Mouse (Mus musculus) common myeloid progenitor, adult 5-6 weeks (primary cell): ENCODE data around the gene Cdk6. TPM values are rescaled to one million over a fixed set of nuclear protein-coding genes. Genes with fewer than 3 reads are reported as not detected.
A peak's percentile ranks its signal among the peaks of the same experiment; 100 is the strongest.

Source experiments
- ATAC-seq: replicated peaks from 2 replicates; pipeline ENCODE4 v1.8.0; 2016; ENCODE audit warnings: low read depth, mild to moderate bottlenecking, moderate TSS enrichment, inconsistent platforms; ENCODE audit not compliant: poor library complexity, severe bottlenecking
- total RNA-seq: library from RNA; stranded (forward); fragments of 200-1000, 187-1606 nt; gene quantifications from 2 replicates; pipeline ENCODE4 v1.2.3, GENCODE M21; 2017

Cdk6 gene
- total RNA-seq, 1 experiment from 2014 or later = 295 TPM

DNA sequence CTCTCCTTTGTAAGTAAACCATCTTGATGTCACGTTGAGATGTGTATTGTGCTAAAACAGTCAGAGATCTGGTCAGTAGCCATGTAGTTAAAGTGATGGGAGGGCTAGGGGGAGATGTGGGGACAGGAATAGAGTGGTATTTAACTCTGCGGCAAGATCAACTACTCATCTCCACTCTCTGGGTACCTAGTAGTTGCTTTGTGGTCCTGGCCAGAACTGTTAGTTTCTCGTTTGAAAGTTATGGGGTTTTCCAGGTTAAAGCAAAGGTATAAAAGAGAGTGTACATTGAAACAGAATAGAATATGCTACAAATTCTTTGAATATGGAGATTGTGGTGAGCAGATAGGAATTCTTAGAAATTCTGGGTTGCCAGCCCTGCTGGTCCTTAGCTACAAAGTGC, 136.4 kb downstream of the Cdk6 start:
- ATAC-seq = no peak

- no peak for ATAC-seq
These were observed 136.9 kb downstream of the Cdk6 start for GRCm38 (mm10) chr5:3478216-3478615.

GRCm38 (mm10) chr5:3479016-3479795, 137.9 kb downstream of the Cdk6 start:
- ATAC-seq = 0 out of 2 replicates have a peak, but pooled peaks have one; percentile 20

GRCm38 (mm10) chr5:3480637-3481395, 139.5 kb downstream of the Cdk6 start:
- ATAC-seq = no peak

GRCm38 (mm10) chr5:3482474-3482873, 141.2 kb downstream of the Cdk6 start:
- no peak for ATAC-seq

DNA sequence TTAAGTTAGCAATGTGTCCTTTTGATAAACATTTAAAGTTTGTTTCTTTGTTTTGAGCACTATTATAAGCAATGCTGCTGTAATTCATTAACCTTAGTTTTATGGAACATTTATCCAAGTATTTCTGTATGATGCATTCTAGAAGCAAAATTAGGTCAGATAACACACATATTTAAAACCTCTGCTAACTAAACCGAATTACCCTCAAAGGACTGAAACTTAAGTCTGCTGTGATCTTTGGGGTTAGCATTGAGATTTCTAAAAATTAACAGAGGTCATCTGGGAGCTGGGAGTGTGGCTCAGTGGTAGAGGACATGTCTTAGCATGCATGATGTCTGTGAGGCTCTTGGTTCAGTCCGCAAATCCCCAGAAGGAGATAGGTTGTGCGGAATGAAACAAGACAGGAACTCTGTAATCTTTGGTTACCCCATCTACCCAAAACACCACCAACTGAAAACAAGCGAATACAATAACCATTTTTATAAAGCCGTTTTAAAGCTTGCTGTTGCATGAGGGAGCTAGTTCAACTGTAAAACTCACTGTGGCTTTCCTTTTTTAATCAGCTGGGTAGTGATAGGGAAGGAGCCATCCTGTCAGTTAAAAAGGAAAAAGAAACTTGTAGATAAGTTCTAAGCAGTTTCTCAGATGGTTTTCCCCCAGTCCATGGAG, 141.9 kb downstream of the Cdk6 start:
- ATAC-seq = peak; percentile 48

- ATAC-seq = no peak
These were observed 145.4 kb downstream of the Cdk6 start for GRCm38 (mm10) chr5:3486579-3487282.

DNA sequence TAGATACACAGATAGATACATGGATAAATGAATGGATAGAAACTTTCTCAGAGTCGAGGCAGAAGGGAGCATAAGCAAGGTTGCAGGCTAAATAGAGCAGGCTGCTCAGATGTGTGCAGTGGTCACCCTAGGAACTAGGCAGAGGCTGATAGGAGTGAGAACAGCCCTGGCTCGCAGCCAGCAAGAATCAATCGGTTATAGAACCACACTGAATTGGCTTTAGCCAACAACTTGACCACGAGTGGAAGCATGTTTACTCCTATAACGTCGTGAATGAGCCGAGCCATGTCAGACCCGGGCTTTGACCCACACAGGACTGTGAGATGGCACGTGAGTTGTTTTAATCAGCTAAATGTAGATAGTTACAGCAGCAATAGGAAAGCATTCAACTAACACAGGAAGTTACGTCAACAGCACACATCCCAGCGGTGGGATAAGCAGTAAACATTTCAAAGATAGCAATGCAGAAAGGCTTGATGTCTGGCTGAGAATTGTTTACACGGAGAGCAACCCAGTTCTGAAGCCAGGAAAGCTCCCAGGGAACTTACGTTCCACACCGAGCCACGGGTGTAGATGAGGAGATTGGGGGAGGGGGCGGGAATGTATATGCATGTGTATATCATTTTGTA, 147.0 kb downstream of the Cdk6 start:
- peak; percentile 12; the same call in 1 of the 2 replicates for ATAC-seq

GRCm38 (mm10) chr5:3490358-3490757, 149.1 kb downstream of the Cdk6 start:
- peak; percentile 36 for ATAC-seq

DNA sequence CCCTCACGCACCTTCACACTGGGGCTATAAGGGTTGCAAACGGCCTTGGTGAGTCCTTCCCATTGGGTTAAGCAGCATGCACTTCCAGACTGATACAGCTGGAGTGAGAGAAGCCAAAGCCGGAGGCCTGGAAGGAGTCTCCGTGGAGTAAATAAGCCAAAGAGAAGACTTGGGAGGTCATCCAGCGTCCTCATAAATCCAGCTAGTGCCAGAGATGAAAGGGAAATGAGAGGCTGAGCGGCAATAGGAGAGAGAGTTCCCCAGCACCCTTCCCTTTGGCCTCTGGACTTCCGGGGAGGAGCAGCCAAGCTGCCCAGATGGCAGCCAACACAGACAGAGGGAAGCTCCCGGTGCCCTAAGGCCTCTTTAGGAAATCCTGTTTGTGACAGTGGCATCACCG, 149.8 kb downstream of the Cdk6 start:
- ATAC-seq = peak; percentile 13; the same call in 1 of the 2 replicates

DNA sequence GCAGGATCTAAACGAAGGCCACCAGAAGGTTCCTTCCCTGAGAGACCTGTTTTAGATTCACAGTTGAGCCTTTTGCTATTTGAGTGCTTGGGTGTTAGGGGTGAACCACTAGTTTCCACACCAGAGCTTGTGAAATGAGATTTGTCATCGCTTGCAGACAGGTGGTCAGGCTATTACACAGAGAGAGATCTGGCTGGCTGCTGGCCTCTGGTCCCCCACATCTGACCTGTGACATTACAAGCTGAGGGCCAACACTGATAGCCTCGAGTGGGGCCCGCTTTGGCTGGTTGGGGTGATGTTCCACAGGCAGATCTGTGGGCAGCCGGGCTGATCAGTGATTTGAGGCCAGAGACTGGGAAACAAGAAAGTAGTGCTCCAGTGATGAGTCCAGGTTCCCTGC, 150.6 kb downstream of the Cdk6 start:
- ATAC-seq = peak; percentile 15; the same call in 1 of the 2 replicates

- no peak for ATAC-seq
These were observed 151.7 kb downstream of the Cdk6 start for GRCm38 (mm10) chr5:3492776-3493636.

DNA sequence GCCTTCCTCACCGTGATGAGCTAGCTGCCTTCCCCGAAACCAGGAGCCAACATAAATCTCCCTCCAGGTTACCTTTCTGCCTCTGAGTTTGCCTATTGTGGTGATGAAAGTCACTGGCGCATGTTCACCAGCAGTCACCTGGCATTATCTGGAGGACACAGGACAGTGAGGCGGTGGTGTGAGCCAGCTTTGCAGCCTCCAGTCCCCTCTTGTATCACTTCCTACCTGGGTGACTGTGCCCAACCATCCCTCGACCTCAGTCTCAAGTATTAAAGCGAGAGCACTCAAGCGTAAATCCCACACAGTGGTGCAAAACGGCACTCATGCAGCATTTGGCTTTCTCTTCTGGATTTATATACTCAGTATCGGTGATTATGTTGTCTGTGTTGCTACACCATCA, 152.7 kb downstream of the Cdk6 start:
- no peak for ATAC-seq

DNA sequence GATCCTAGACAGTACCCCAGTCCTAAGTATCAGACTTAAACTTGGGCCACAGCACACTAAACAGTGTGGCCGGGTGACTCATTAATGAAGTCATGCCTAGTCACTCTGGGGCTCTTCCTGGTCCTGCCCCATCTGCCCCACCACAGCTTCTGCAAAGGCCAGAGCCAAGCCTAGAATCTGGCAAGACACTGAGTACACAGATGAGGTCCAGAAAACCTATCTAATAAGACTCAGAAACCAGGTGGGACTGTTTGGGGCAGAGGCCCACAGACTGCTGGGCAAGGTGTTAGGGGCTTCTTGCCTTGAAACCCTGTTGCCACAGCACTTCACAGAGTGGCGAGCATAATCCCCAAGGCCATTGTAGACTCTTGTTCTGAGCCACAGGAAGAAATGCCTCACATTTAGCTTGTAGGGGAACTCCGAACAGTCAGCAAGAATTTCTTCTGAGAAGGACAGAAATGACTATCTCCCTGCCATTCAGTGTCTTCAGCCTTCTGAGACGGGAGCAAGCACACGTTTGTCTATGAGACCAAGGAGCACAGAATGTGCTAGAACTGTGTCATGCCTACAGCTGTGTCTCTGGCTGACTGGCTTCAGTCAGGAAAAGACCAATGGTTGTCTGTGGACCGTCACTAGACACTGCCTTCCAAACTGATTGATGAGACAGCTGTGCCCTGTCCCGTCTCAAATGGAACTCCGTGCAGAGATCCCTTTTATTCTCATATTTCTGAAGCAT, 153.3 kb downstream of the Cdk6 start:
- peak; percentile 45 for ATAC-seq

DNA sequence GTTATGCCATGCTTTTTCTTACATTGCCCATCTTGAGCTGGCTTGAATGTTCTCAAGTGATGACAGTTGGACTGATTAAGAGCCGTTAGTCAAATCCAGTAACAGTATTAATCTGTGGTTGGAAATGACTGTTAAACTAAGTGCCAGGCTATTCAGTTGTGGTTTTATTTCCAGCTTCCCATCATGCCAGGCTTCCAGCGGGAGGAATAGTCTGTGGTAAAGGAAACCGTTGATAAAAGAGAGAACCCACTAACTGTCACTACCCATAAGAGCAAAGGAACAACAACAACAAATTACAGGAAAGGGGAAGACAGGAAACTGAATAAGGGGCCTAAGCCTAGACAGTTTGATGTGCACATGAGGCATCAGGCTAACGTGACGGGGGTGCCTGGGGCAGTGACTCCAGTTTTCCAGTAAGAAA, 156.2 kb downstream of the Cdk6 start:
- peak; percentile 57 for ATAC-seq

- no peak for ATAC-seq
These were observed 159.0 kb downstream of the Cdk6 start for GRCm38 (mm10) chr5:3500298-3500697.

GRCm38 (mm10) chr5:3500957-3501563, 159.8 kb downstream of the Cdk6 start:
- ATAC-seq = no peak

GRCm38 (mm10) chr5:3501564-3502001, 160.3 kb downstream of the Cdk6 start:
- ATAC-seq = peak; percentile 6
